Mouse (Mus musculus): ENCODE data around the gene Tmem198. TPM values are rescaled to one million over a fixed set of nuclear protein-coding genes. Genes with fewer than 3 reads are reported as not detected.

The Tmem198 gene
- total RNA-seq, 2 experiments from 2014 or later: 0.11 to 0.15 TPM

- ATAC-seq (ENCODE audit: poor library complexity, severe bottlenecking): no peak
These were observed 33.2 kb downstream of the Tmem198 start for GRCm38 (mm10) chr1:75512550-75512949.

- ATAC-seq (ENCODE audit: poor library complexity, severe bottlenecking): no peak
These were observed 37.5 kb downstream of the Tmem198 start for GRCm38 (mm10) chr1:75516703-75517380.

- ATAC-seq (ENCODE audit: poor library complexity, severe bottlenecking): no peak
These were observed 38.7 kb downstream of the Tmem198 start for GRCm38 (mm10) chr1:75517984-75518383.

GRCm38 (mm10) chr1:75518427-75518826, 39.1 kb downstream of the Tmem198 start:
- ATAC-seq (ENCODE audit: poor library complexity, severe bottlenecking): no peak

GRCm38 (mm10) chr1:75519576-75519975, 40.2 kb downstream of the Tmem198 start:
- ATAC-seq (ENCODE audit: poor library complexity, severe bottlenecking): no peak

GRCm38 (mm10) chr1:75521321-75522031, 42.1 kb downstream of the Tmem198 start, which contains the start of gene Stk11ip:
Gene Stk11ip (plus strand): TSS chr1:75521529.
- peak; percentile 96 for ATAC-seq (ENCODE audit: poor library complexity, severe bottlenecking)

GRCm38 (mm10) chr1:75524679-75525078, 45.3 kb downstream of the Tmem198 start:
- ATAC-seq (ENCODE audit: poor library complexity, severe bottlenecking): no peak

GRCm38 (mm10) chr1:75530546-75530945, 51.2 kb downstream of the Tmem198 start:
- ATAC-seq (ENCODE audit: poor library complexity, severe bottlenecking): no peak

GRCm38 (mm10) chr1:75532280-75533172, 53.2 kb downstream of the Tmem198 start:
- ATAC-seq (ENCODE audit: poor library complexity, severe bottlenecking): no peak

GRCm38 (mm10) chr1:75533325-75534252, 54.3 kb downstream of the Tmem198 start:
- no peak for ATAC-seq (ENCODE audit: poor library complexity, severe bottlenecking)

Other genes starting within 250 kb of the Tmem198 start
- gene A630095N17Rik, start 247.4 kb upstream of the Tmem198 start, total RNA-seq (2015): not detected in 2 replicates
- not detected in 2 replicates for gene A630095N17Rik, start 247.4 kb upstream of the Tmem198 start, total RNA-seq (2017)
- 1.9 and 2.6 TPM in 2 replicates for gene Dnajb2, start 243.1 kb upstream of the Tmem198 start, total RNA-seq (2015)
- 5.9 and 7.3 TPM in 2 replicates for gene Dnajb2, start 243.1 kb upstream of the Tmem198 start, total RNA-seq (2017)
- gene Ptprn, start 215.0 kb upstream of the Tmem198 start, total RNA-seq (2015): not detected in 2 replicates
- gene Ptprn, start 215.0 kb upstream of the Tmem198 start, total RNA-seq (2017): not detected in 2 replicates
- not detected in 2 replicates for gene Resp18, start 201.1 kb upstream of the Tmem198 start, total RNA-seq (2015)
- gene Resp18, start 201.1 kb upstream of the Tmem198 start, total RNA-seq (2017): not detected in 2 replicates
- gene Dnpep, start 161.5 kb upstream of the Tmem198 start, total RNA-seq (2015): 26.2 and 32.0 TPM in 2 replicates
- 31.1 and 35.9 TPM in 2 replicates for gene Dnpep, start 161.5 kb upstream of the Tmem198 start, total RNA-seq (2017)
- gene Des, start 119.2 kb upstream of the Tmem198 start, total RNA-seq (2015): not detected in 2 replicates
- not detected in 2 replicates for gene Des, start 119.2 kb upstream of the Tmem198 start, total RNA-seq (2017)
- gene Speg, start 104.2 kb upstream of the Tmem198 start, total RNA-seq (2015): not detected in 2 replicates
- 0.11 TPM in 1 of 2 replicates, not detected in the other for gene Speg, start 104.2 kb upstream of the Tmem198 start, total RNA-seq (2017)
- gene Gmppa, start 43.6 kb upstream of the Tmem198 start, total RNA-seq (2015): 71.8 and 79.4 TPM in 2 replicates
- 56.5 and 58.9 TPM in 2 replicates for gene Gmppa, start 43.6 kb upstream of the Tmem198 start, total RNA-seq (2017)
- gene Asic4, start 29.1 kb upstream of the Tmem198 start, total RNA-seq (2015): not detected in 2 replicates
- not detected in 2 replicates for gene Asic4, start 29.1 kb upstream of the Tmem198 start, total RNA-seq (2017)
- 0.50 and 0.69 TPM in 2 replicates for gene Chpf, start 225 bp upstream of the Tmem198 start, total RNA-seq (2015)
- gene Chpf, start 225 bp upstream of the Tmem198 start, total RNA-seq (2017): 0.37 and 0.41 TPM in 2 replicates
- not detected in 2 replicates for gene Obsl1, start 26.9 kb downstream of the Tmem198 start, total RNA-seq (2015)
- gene Obsl1, start 26.9 kb downstream of the Tmem198 start, total RNA-seq (2017): not detected in 2 replicates
- not detected in 2 replicates for gene Inha, start 27.5 kb downstream of the Tmem198 start, total RNA-seq (2015)
- gene Inha, start 27.5 kb downstream of the Tmem198 start, total RNA-seq (2017): not detected in 2 replicates
- 9.5 and 10.7 TPM in 2 replicates for gene Stk11ip, start 42.0 kb downstream of the Tmem198 start, total RNA-seq (2015)
- gene Stk11ip, start 42.0 kb downstream of the Tmem198 start, total RNA-seq (2017): 17.2 and 20.5 TPM in 2 replicates
- gene Slc4a3, start 66.7 kb downstream of the Tmem198 start, total RNA-seq (2015): 0.05 TPM in 1 of 2 replicates, not detected in the other
- not detected in 2 replicates for gene Slc4a3, start 66.7 kb downstream of the Tmem198 start, total RNA-seq (2017)

Measured in megakaryocyte, adult 5-6 weeks (primary cell).